Mouse (Mus musculus) c-Kit-positive CD71-positive TER-119-negative erythroid progenitor cells, embryonic 14.5 days (primary cell): ENCODE results near the gene Cyp2b19.
"Not testable (repeated sequence)": the region's sequence is repeated elsewhere in the genome, so short reads cannot be mapped to it uniquely, and the experiment has no call there.

ENCODE experiments used
- DNase-seq: peaks from one replicate; pipeline ENCODE4 v3.0.0-alpha.2; 2013; ENCODE audit warnings: low read depth

Cyp2b19 gene

GRCm38 (mm10) chr7:26756842-26757241 is at the start of gene Cyp2b19:
Gene Cyp2b19 (plus strand): TSS chr7:26757142.
- DNase-seq, result no peak

GRCm38 (mm10) chr7:26711061-26711460 is 45.9 kb upstream of the Cyp2b19 start:
- no peak for DNase-seq

DNA sequence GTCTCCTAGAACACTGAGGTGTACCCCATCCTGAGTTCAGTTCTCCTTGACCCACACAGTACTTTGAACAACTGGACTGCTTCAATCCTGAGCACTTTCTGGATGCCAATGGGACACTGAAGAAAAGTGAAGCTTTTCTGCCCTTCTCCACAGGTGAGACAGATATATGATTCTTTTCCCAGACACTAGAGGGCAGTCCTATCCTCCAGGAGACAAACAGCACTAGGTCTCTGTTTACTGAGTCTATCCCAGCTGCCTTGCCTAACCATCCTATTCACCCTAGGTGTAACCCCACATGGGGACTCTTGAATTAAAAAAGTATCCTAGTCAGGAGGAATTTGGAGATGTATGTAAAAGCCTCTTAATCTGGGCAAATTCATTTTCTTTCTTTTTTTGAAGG is 18.0 kb upstream of the Cyp2b19 start:
- no peak for DNase-seq

- DNase-seq, result no peak
These were observed 13.0 kb upstream of the Cyp2b19 start for GRCm38 (mm10) chr7:26743948-26744347.

DNA sequence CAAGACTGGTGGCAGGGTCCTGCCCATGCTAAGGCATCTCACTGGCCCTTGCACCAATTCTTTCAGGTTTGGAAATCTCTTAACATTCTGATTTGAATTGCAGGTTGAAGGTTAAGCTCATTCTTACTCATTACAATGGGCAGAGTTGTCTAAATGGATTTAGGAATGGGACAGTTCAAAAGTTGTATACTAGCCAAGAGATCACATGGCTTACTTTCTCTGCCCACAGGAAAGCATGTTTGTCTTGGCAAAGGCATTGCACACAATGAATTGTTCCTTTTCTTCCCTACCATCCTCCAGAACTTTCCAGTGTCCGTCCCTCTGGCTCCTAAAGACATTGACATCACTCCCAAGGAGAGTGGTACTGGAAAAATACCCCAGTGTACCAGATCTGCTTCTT is 11.5 kb upstream of the Cyp2b19 start:
- DNase-seq, result no peak

DNA sequence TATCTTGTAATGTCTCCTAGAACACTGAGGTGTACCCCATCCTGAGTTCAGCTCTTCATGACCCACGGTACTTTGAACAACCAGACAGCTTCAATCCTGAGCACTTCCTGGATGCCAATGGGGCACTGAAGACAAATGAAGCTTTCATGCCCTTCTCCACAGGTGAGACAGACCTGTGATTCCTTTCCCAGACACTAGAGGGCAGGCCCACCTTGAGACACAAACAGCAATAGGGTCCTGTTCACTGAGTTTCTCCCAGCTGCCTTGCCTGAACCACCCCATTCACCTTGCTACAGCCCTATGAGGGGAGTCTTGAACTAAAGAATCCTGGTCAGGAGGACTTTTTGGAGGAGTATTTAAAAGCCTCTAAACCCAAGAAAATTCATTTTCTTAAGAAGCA is 10.1 kb downstream of the Cyp2b19 start:
- DNase-seq, result no peak

- no peak for DNase-seq
These were observed 13.0 kb downstream of the Cyp2b19 start for GRCm38 (mm10) chr7:26769881-26770470.

- DNase-seq, result no peak
These were observed 16.1 kb downstream of the Cyp2b19 start for GRCm38 (mm10) chr7:26772866-26773586.

GRCm38 (mm10) chr7:26775866-26776265 is 18.9 kb downstream of the Cyp2b19 start:
- no peak for DNase-seq

DNA sequence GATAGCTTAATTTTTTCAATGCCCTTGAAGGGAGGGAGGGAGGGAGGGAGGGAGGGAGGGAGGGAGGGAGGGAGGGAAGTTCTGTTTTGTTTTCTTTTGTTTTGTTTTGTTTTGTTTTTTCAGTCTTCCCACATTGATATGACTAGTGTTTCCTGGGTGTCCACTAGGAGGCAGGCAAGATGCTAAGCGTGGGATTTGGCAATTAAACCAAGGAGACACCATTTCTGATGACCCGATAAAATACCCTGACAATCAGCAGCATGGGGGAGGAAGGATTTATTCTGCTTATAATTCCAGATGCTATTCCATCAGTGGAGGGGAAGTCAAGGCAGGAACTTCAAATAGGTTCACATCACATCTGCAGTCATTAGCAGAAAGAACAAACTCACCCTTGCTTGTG is 20.9 kb downstream of the Cyp2b19 start:
- DNase-seq, result no peak

GRCm38 (mm10) chr7:26778474-26778873 is 21.5 kb downstream of the Cyp2b19 start:
- DNase-seq, result peak; percentile 11

DNA sequence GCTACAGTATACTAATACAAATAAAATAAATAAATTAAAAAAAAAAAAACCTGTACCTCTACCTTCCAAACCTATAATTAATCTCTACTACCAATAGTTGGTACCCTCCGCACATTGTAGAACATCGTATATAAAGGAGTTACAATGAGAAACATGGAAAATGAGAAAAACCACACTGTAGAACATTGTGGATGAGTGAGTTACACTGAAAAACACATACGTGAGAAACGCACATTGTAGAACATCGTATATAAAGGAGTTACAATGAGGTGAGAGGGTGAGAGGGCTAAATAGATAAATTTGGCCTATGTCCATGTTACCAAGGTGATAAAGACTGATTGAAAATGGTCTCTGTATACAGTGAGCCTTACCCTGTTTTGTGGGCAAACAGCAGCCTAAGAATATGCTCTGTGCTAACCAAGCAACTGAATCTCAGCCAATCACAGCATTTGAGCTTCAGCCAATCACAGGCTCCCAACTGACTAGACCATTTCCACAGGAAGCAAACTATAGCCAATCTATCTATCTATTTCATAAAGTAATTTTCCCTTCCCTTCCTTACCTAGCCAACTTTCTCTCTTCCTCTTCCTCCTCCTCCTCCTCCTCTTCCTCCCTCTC is 23.0 kb downstream of the Cyp2b19 start:
- DNase-seq, result no peak

DNA sequence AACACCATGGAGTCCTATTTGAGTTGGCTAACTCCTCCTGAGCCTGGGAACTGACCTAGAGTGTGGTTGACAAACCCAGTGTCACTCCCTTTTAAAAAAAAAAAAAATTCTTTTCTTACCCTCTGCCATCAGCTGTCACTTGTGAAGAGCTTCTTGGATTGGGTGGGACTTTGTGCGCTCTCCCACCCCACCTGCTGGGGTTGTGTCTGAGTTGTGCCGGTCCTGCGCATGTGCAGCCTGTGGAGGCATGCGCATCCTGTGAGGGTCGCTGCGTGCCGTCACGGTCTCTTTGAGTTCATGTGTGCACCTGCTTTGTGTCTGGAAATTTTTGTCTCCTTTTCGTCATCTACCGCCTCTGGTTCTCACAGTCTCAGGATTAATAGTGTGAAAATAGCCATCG is 23.6 kb downstream of the Cyp2b19 start:
- DNase-seq, result no peak

GRCm38 (mm10) chr7:26780998-26781766 is 24.2 kb downstream of the Cyp2b19 start:
- no peak for DNase-seq

DNA sequence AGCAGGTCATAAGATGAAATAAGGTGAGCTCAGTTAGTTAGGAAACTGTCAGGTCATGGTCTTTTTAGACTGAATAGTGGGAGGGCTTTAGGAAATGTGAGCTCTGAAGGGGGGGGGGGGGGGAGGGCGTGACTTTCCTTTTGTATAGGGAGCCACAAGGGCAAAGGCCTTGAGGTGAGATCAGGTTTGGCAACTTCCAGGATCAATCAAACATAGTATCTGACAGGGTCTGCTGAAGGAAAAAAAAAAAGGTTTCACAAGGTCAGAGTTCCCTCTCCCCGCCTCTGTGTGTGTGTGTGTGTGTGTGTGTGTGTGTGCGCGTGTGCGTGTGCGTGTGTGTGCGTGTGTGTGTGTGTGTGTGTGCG is 24.8 kb downstream of the Cyp2b19 start:
- no peak for DNase-seq

DNA sequence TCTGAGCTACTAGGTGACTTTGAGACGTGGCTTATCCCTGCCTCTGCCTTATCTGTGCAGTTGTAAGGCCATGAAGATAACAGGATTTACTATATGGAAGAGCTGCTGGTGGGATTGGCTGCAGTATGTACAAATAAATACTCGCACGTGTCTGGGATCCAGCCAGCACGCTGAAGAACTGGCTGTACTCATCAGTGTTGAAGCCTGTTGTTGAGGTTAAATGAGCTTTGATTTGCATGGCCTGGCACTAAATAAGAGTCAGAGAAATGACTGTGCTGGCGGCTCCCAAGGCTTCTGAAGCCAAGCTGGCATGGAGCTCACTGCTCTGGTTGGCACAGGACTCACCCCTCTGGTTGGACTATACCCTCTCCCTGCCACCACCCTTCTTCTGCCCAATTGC is 26.2 kb downstream of the Cyp2b19 start:
- DNase-seq, result no peak

GRCm38 (mm10) chr7:26786013-26786412 is 29.1 kb downstream of the Cyp2b19 start:
- not testable (repeated sequence) for DNase-seq

DNA sequence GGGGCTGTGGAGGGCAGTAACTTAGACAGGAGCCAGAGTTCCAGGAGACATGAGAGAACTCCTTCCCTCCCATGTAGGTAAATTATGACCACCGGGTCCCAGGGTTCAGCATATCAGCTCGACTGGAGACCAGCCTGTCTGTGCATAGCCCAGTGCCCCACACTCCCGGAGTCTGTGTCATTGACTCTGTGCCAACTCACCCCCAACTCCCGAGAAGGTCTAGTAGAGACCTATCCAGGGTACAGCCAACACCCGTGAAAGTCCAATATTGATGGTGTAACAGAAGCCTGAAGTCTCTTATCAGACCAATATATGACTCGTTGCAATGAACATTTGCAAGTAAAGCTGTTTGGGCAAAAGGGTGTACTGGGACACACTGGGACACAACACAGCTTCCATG is 33.0 kb downstream of the Cyp2b19 start:
- DNase-seq, result no peak

GRCm38 (mm10) chr7:26800104-26800503 is 43.2 kb downstream of the Cyp2b19 start:
- DNase-seq, result no peak

GRCm38 (mm10) chr7:26800996-26801395 is 44.1 kb downstream of the Cyp2b19 start:
- no peak for DNase-seq

DNA sequence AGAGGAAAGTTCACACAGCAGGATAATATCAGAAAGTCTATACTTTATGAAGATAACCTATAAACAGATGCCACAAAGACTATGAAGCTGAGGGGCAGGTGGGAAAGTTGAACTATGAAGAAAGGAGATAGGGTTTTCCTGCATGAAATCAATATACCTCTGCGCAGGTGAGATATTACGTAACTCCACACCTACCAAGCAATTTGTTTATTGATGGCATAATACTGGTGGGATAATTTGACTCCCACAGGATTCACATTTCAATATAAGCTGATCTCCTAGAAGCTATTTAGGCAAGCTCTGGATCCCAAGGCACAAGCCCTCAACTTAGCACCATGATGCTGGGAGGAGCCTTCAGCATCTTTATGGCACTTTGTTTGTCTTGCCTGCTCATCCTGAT is 51.6 kb downstream of the Cyp2b19 start, which contains the start of gene Cyp2g1:
Gene Cyp2g1, plus strand, starts transcription at position 301 of the 400 bp plus-strand sequence.
- no peak for DNase-seq
